Mouse (Mus musculus) thymus, adult 2 months (tissue): Measurements from ENCODE around the gene Olfr221. TPM values are rescaled to one million over a fixed set of nuclear protein-coding genes. Genes with fewer than 3 reads are reported as not detected.
"Not testable (repeated sequence)": the region's sequence is repeated elsewhere in the genome, so short reads cannot be mapped to it uniquely, and the experiment has no call there.

Experiments used
- DNase-seq: peaks from one replicate; pipeline ENCODE4 v3.0.0; 2021
- H3K27ac ChIP-seq: fragments of 200-500 bp; 2 replicates; pipeline ENCODE4 v1.5.1; 2012; ENCODE audit warnings: low read length, control low read depth; ENCODE audit not compliant: control insufficient read depth, insufficient read depth
- H3K27me3 ChIP-seq: fragments of 200-500 bp; 2 replicates; pipeline ENCODE4 v1.6.1; 2012; ENCODE audit warnings: mild to moderate bottlenecking, low read length, moderate library complexity, mixed read lengths; ENCODE audit not compliant: control insufficient read depth, insufficient read depth
- H3K36me3 ChIP-seq: fragments of 200-500 bp; 2 replicates; pipeline ENCODE4 v1.6.1; 2012; ENCODE audit warnings: mild to moderate bottlenecking, low read length, moderate library complexity; ENCODE audit not compliant: control insufficient read depth, insufficient read depth
- H3K4me1 ChIP-seq: fragments of 200-500 bp; replicated peaks from 2 replicates; pipeline ENCODE4 v1.6.1; 2012; ENCODE audit warnings: low read length; ENCODE audit not compliant: control insufficient read depth, insufficient read depth
- H3K4me3 ChIP-seq: fragments of 200-500 bp; 2 replicates; pipeline ENCODE4 v1.5.1; 2012; ENCODE audit warnings: mild to moderate bottlenecking, low read length, control low read depth, moderate library complexity; ENCODE audit not compliant: control insufficient read depth, insufficient read depth
- CTCF ChIP-seq: fragments of 200-500 bp; IDR thresholded peaks from 2 replicates; pipeline ENCODE4 v1.5.1; 2012; ENCODE audit warnings: mild to moderate bottlenecking, control low read depth, low read length, moderate library complexity, borderline replicate concordance; ENCODE audit not compliant: control insufficient read depth, poor library complexity, insufficient read depth; ENCODE audit errors: extremely low read depth
- POLR2A ChIP-seq: fragments of 200-500 bp; IDR thresholded peaks from 2 replicates; pipeline ENCODE4 v1.6.1; 2012; ENCODE audit warnings: mild to moderate bottlenecking, low read length, control low read depth, moderate library complexity; ENCODE audit not compliant: control insufficient read depth, poor library complexity, insufficient read depth; ENCODE audit errors: extremely low read depth
- WGBS: fragments of 180-500 bp; shearing (Covaris S2); methylation state at CpG from one replicate; pipeline ENCODE4 v1.1.7; 2018; 5-methylcytosine and 5-hydroxymethylcytosine counted together
- polyA plus RNA-seq: library from polyadenylated mRNA; depleted of rRNA; stranded (reverse); fragments of >200 nt; gene quantifications from 2 replicates; pipeline ENCODE4 v1.2.3, GENCODE M21; 2012; rRNA removed

The Olfr221 gene
- not detected in 2 replicates for polyA plus RNA-seq

- not testable (repeated sequence) for H3K27me3 ChIP-seq, H3K27ac ChIP-seq, H3K4me1 ChIP-seq, H3K4me3 ChIP-seq, H3K36me3 ChIP-seq, DNase-seq
- 16% methylated on average over 3 of the region's 3 CpGs for WGBS
Measured at GRCm38 (mm10) chr14:52042359-52042758, at the start of gene Olfr221. TSS of gene Olfr221 (minus strand) at chr14:52042459.

- Histone ChIP-seq H3K27ac (no peak overlapping the region), H3K4me3 (no peak overlapping the region), H3K36me3 (peaks cover 67% of the 10 kb centered on the region), H3K4me1 (no peaks in the 10 kb centered on the region), H3K27me3 (no peaks in the 10 kb centered on the region)
- no peak for DNase-seq
- TF ChIP-seq POLR2A (no peak), CTCF (no peak)
Measured at GRCm38 (mm10) chr14:52083083-52083482, 40.8 kb upstream of the Olfr221 start.

DNA sequence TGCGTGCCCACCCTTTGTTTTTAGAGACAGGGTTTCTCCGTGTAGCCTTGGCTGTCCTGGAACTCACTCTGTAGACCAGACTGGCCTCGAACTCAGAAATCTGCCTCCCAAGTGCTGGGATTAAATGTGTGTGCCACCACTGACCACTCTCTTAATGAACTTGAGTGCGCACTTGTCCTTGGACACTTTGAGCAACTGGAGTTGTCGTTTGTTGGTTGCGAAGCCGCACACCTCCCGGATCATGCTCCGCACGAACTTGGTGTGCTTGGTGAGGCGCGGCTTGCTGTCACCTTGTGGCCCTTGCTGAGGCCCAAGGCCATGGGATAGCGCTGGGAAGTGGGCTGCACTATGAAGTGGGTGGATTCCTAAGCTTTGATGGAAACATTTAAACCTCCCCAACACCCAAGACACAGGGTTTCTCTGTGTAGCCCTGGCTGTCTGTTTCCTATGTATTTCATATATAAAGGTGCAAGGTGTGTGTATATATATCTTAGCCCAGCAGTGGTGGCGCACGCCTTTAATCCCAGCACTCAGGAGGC lies 29.4 kb upstream of the Olfr221 start:
- no peaks in the 10 kb centered on the region for H3K27me3 ChIP-seq
- H3K27ac ChIP-seq, result no peak overlapping the region
- 97% methylated on average over 15 of the region's 15 CpGs for WGBS
- peaks cover 51% of the 10 kb centered on the region for H3K36me3 ChIP-seq
- H3K4me3 ChIP-seq, result no peak overlapping the region
- TF ChIP-seq POLR2A (no peak), CTCF (no peak)
- H3K4me1 ChIP-seq, result no peaks in the 10 kb centered on the region
- no peak for DNase-seq

GRCm38 (mm10) chr14:52066135-52066534 lies 23.9 kb upstream of the Olfr221 start:
- H3K27ac ChIP-seq, result no peak overlapping the region
- TF ChIP-seq CTCF, result no peak
- TF ChIP-seq POLR2A, result no peak
- H3K36me3 ChIP-seq, result no peaks in the 10 kb centered on the region; the same call in 1 of the 2 replicates
- H3K27me3 ChIP-seq, result no peaks in the 10 kb centered on the region
- H3K4me3 ChIP-seq, result no peak overlapping the region
- 74% methylated on average over 4 of the region's 4 CpGs for WGBS
- no peaks in the 10 kb centered on the region for H3K4me1 ChIP-seq
- DNase-seq, result no peak

DNA sequence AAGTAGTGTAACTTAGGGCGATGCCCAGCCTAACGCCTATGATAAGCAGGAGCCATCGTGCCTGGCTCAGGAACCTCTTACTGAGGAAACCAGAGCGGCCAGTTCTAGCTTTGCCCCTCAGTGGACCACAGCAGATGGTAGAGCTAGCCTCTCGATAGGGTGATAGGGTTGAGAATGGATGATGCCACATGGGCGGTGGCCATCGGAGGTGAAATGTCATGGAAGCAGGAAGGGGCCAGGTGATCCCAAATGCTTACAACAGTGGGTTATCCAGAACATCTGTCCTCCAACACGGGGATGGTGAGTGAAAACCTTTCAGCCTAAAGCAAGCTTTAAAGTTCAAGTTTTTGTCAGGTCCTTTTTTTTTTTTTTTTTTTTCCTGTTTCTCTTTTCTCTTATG lies 19.5 kb upstream of the Olfr221 start:
- no peaks in the 10 kb centered on the region for H3K4me1 ChIP-seq
- no peak overlapping the region for H3K27ac ChIP-seq
- 90% methylated on average over 8 of the region's 8 CpGs for WGBS
- no peak overlapping the region for H3K4me3 ChIP-seq
- no peaks in the 10 kb centered on the region for H3K36me3 ChIP-seq
- no peak for TF ChIP-seq CTCF
- no peak for TF ChIP-seq POLR2A
- no peaks in the 10 kb centered on the region for H3K27me3 ChIP-seq
- DNase-seq, result no peak

DNA sequence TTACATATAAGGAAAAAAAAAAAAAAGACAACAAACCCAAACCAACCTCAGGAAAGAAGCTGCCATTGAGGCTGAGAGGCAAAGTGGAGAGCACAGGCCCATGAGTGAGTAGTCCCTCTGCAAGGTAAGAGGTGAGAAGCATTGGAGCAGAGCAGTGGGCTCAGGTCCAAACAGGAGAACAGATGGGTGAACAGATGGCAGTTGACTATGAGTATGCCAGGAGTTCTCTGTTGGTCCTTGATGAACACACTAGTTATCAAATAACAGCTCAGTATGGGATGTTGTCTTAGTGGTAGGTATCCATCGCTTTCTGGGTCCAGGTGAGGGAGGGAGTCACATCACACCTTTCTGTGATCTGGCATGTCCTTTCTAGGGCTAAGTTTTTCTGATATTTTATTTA lies 18.5 kb upstream of the Olfr221 start:
- TF ChIP-seq POLR2A, result no peak
- TF ChIP-seq CTCF, result no peak
- H3K4me1 ChIP-seq, result no peaks in the 10 kb centered on the region
- no peak for DNase-seq
- 94% methylated on average over 1 of the region's 1 CpGs for WGBS
- H3K4me3 ChIP-seq, result no peak overlapping the region
- no peak overlapping the region for H3K27ac ChIP-seq
- H3K27me3 ChIP-seq, result no peaks in the 10 kb centered on the region
- no peaks in the 10 kb centered on the region for H3K36me3 ChIP-seq

DNA sequence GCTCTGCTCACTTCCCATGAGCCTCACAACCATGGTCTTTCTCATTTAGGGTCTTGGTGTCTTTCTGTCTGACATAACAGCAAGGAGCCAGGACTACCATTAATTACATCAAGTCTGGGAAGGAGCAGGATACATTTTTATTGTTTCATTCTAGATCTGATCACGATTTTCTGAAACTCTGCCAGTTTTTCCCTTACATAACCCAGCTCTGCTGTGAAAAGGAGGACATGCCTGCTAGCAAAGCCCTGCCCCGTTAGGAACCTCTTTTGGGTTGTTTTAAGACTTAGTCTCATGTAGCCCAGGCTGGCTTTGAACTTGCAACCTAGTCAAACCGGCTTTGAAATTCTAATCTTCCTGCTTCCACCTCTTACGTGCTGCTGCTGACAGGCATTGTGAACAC lies 17.7 kb upstream of the Olfr221 start:
- no peak overlapping the region for H3K4me3 ChIP-seq
- H3K27me3 ChIP-seq, result no peaks in the 10 kb centered on the region
- 77% methylated on average over 4 of the region's 4 CpGs for WGBS
- no peak for TF ChIP-seq POLR2A
- TF ChIP-seq CTCF, result no peak
- H3K27ac ChIP-seq, result no peak overlapping the region
- DNase-seq, result no peak
- no peaks in the 10 kb centered on the region for H3K36me3 ChIP-seq
- no peaks in the 10 kb centered on the region for H3K4me1 ChIP-seq

- not testable (repeated sequence) for DNase-seq, H3K4me1 ChIP-seq, H3K4me3 ChIP-seq, H3K27ac ChIP-seq, H3K36me3 ChIP-seq, H3K27me3 ChIP-seq
- 76% methylated on average over 3 of the region's 3 CpGs for WGBS
Measured at GRCm38 (mm10) chr14:52052720-52053119, 10.5 kb upstream of the Olfr221 start.
